Mouse (Mus musculus): ENCODE results near the gene Tgfbrap1.

DNA sequence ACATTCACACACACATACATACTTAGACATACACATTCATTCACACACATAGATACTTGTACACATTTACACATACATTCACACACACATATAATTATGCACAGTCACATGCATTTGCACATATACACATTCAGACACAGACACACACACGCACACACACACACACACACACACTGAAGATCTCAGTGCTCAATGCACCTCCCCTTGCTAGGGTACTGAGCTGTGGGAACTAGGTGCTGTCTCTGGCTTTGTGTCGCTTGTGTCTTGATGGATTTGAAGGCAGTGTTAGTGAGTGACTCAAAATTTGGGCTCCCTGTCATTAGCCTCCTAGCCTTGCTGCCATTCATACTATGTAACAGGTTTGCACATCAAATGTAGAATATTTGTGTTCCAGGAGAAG, 24.2 kb upstream of the Tgfbrap1 start:
- TF ChIP-seq CTCF (IDR thresholded peaks at IDR 0.05) (no peak), POLR2A (IDR thresholded peaks at IDR 0.05; ENCODE audit: insufficient read depth, low read depth, low read length) (no peak; the same call in 1 of the 2 replicates), EP300 (IDR thresholded peaks at IDR 0.05; ENCODE audit: insufficient read depth, low read depth, low read length) (peak; percentile 84)
